Mouse (Mus musculus) MEL (cell line): ENCODE results near the gene Axl. TPM values are rescaled to one million over a fixed set of nuclear protein-coding genes. Genes with fewer than 3 reads are reported as not detected.

ENCODE experiments used
- DNase-seq: peaks from one replicate; pipeline ENCODE4 v3.0.0; 2011; ENCODE audit warnings: low read depth, low spot score
- H3K27ac ChIP-seq: 2 replicates; pipeline ENCODE4 v1.5.1; 2012; ENCODE audit warnings: low read depth, mild to moderate bottlenecking, control low read depth, low read length, moderate library complexity; ENCODE audit not compliant: control insufficient read depth
- H3K27me3 ChIP-seq, 2 experiments: fragments of 150-350 bp in 1 of 2; sonication (generic) in 1 of 2; 2 replicates each; pipeline ENCODE4 v1.6.1; 2012; ENCODE audit warnings: low read length in 2 of 2, mild to moderate bottlenecking in 2 of 2, improper control_type of control experiment in 1 of 2, moderate library complexity in 1 of 2; ENCODE audit not compliant: insufficient read depth in 2 of 2, control insufficient read depth in 1 of 2
- H3K36me3 ChIP-seq, 2 experiments: 2 replicates each; pipeline ENCODE4 v1.6.1; 2012 to 2014; ENCODE audit warnings: low read length in 2 of 2, improper control_type of control experiment in 1 of 2, inconsistent platforms in 1 of 2, mild to moderate bottlenecking in 1 of 2; ENCODE audit not compliant: insufficient read depth in 2 of 2, control insufficient read depth in 1 of 2
- H3K4me1 ChIP-seq, 2 experiments: fragments of 150-350 bp in 1 of 2; sonication (generic) in 1 of 2; 2 replicates each; pipeline ENCODE4 v1.6.1; 2012; ENCODE audit warnings: low read length in 2 of 2, improper control_type of control experiment in 1 of 2, mild to moderate bottlenecking in 1 of 2; ENCODE audit not compliant: insufficient read depth in 2 of 2, control insufficient read depth in 1 of 2
- H3K4me3 ChIP-seq, 2 experiments: fragments of 150-350 bp in 1 of 2; sonication (generic) in 1 of 2; 2 replicates each; pipeline ENCODE4 v1.5.1; 2012; ENCODE audit warnings: low read depth in 2 of 2, low read length in 2 of 2, mild to moderate bottlenecking in 2 of 2, moderate library complexity in 2 of 2, control low read depth in 1 of 2, improper control_type of control experiment in 1 of 2; ENCODE audit not compliant: control insufficient read depth in 1 of 2, insufficient read depth in 1 of 2
- H3K79me2 ChIP-seq: 2 replicates; pipeline ENCODE4 v1.6.1; 2012; ENCODE audit warnings: mild to moderate bottlenecking, low read length, moderate library complexity; ENCODE audit not compliant: control insufficient read depth, poor library complexity, insufficient read depth
- H3K9ac ChIP-seq: 2 replicates; pipeline ENCODE4 v1.6.1; 2012; ENCODE audit warnings: low read depth, mild to moderate bottlenecking, control low read depth, low read length, moderate library complexity; ENCODE audit not compliant: control insufficient read depth, poor library complexity, severe bottlenecking
- H3K9me3 ChIP-seq: fragments of 150-350 bp; sonication (generic); replicated peaks from 2 replicates; pipeline ENCODE4 v1.6.1; 2012; ENCODE audit warnings: mild to moderate bottlenecking, low read length, improper control_type of control experiment, moderate library complexity; ENCODE audit not compliant: insufficient read depth
- BHLHE40 ChIP-seq: IDR thresholded peaks from 2 replicates; pipeline ENCODE4 v1.6.1; 2012; ENCODE audit warnings: low read depth, mild to moderate bottlenecking, inconsistent platforms, low read length, improper control_type of control experiment, borderline replicate concordance
- CHD2 ChIP-seq: IDR thresholded peaks from 2 replicates; pipeline ENCODE4 v1.6.1; 2011; ENCODE audit warnings: low read length, improper control_type of control experiment
- ELF1 ChIP-seq: IDR thresholded peaks from 2 replicates; pipeline ENCODE4 v1.6.1; 2014; ENCODE audit warnings: low read depth, mild to moderate bottlenecking, inconsistent platforms, low read length, improper control_type of control experiment, moderate library complexity
- EP300 ChIP-seq, 2 experiments: IDR thresholded peaks; 2 replicates each; pipeline ENCODE4 v1.6.1; 2011; ENCODE audit warnings: improper control_type of control experiment in 2 of 2, low read length in 2 of 2, low read depth in 1 of 2, mild to moderate bottlenecking in 1 of 2
- GATA1 ChIP-seq: IDR thresholded peaks from 2 replicates; pipeline ENCODE4 v1.6.1; 2011; ENCODE audit warnings: low read depth, low read length, improper control_type of control experiment
- JUND ChIP-seq: IDR thresholded peaks from 2 replicates; pipeline ENCODE4 v1.6.1; 2011; ENCODE audit warnings: low read depth, mild to moderate bottlenecking, improper control_type of control experiment, low read length
- KAT2A ChIP-seq: conservative IDR thresholded peaks from 2 replicates; pipeline ENCODE4 v1.6.1; 2012; ENCODE audit warnings: low read depth, low read length, improper control_type of control experiment, inconsistent platforms
- MAFK ChIP-seq: IDR thresholded peaks from 2 replicates; pipeline ENCODE4 v1.6.1; 2011; ENCODE audit warnings: low read depth, mild to moderate bottlenecking, low read length, improper control_type of control experiment, borderline replicate concordance
- MAX ChIP-seq: IDR thresholded peaks from 2 replicates; pipeline ENCODE4 v1.6.1; 2011; ENCODE audit warnings: low read length, improper control_type of control experiment
- MAZ ChIP-seq: IDR thresholded peaks from 2 replicates; pipeline ENCODE4 v1.6.1; 2012; ENCODE audit warnings: low read depth, mild to moderate bottlenecking, inconsistent platforms, low read length, improper control_type of control experiment
- MEF2A ChIP-seq: IDR thresholded peaks from 2 replicates; pipeline ENCODE4 v1.6.1; 2014; ENCODE audit warnings: low read depth, mild to moderate bottlenecking, inconsistent platforms, low read length, improper control_type of control experiment; ENCODE audit not compliant: poor library complexity, insufficient replicate concordance, severe bottlenecking; ENCODE audit errors: extremely low read depth
- MXI1 ChIP-seq: IDR thresholded peaks from 2 replicates; pipeline ENCODE4 v1.6.1; 2011; ENCODE audit warnings: mild to moderate bottlenecking, low read depth, low read length, improper control_type of control experiment
- MYC ChIP-seq: IDR thresholded peaks from 2 replicates; pipeline ENCODE4 v1.6.1; 2011; ENCODE audit warnings: low read depth, mild to moderate bottlenecking, low read length, improper control_type of control experiment, moderate library complexity
- NELFE ChIP-seq: IDR thresholded peaks from 2 replicates; pipeline ENCODE4 v1.6.1; 2011; ENCODE audit warnings: low read depth, low read length, improper control_type of control experiment
- NRF1 ChIP-seq: IDR thresholded peaks from 2 replicates; pipeline ENCODE4 v1.6.1; 2014; ENCODE audit warnings: low read depth, mild to moderate bottlenecking, inconsistent platforms, low read length, improper control_type of control experiment, moderate library complexity; ENCODE audit not compliant: poor library complexity, insufficient read depth, severe bottlenecking
- POLR2AphosphoS2 ChIP-seq: IDR thresholded peaks from 2 replicates; pipeline ENCODE4 v1.6.1; 2011; ENCODE audit warnings: low read length, improper control_type of control experiment
- POLR2AphosphoS5 ChIP-seq: IDR thresholded peaks from 2 replicates; pipeline ENCODE4 v1.6.1; 2012; ENCODE audit warnings: low read depth, borderline replicate concordance, mild to moderate bottlenecking, inconsistent platforms, low read length, moderate library complexity, mixed read lengths
- RAD21 ChIP-seq: IDR thresholded peaks from 2 replicates; pipeline ENCODE4 v1.6.1; 2011; ENCODE audit warnings: mild to moderate bottlenecking, low read depth, low read length, improper control_type of control experiment
- RCOR1 ChIP-seq: IDR thresholded peaks from 2 replicates; pipeline ENCODE4 v1.6.1; 2012; ENCODE audit warnings: low read depth, mild to moderate bottlenecking, inconsistent platforms, low read length, improper control_type of control experiment
- SIN3A ChIP-seq: IDR thresholded peaks from 2 replicates; pipeline ENCODE4 v1.6.1; 2012; ENCODE audit warnings: low read length, improper control_type of control experiment, inconsistent platforms
- SMC3 ChIP-seq: IDR thresholded peaks from 2 replicates; pipeline ENCODE4 v1.6.1; 2011; ENCODE audit warnings: low read depth, low read length, improper control_type of control experiment
- TAL1 ChIP-seq: IDR thresholded peaks from 2 replicates; pipeline ENCODE4 v1.6.1; 2012; ENCODE audit warnings: mild to moderate bottlenecking, inconsistent platforms, low read length, moderate library complexity, mixed read lengths
- TBP ChIP-seq: IDR thresholded peaks from 2 replicates; pipeline ENCODE4 v1.8.0; 2011; ENCODE audit warnings: low read depth, low read length, improper control_type of control experiment
- UBTF ChIP-seq: IDR thresholded peaks from 2 replicates; pipeline ENCODE4 v1.6.1; 2012; ENCODE audit warnings: low read depth, mild to moderate bottlenecking, inconsistent platforms, low read length, improper control_type of control experiment, moderate library complexity, borderline replicate concordance; ENCODE audit not compliant: insufficient read depth
- USF2 ChIP-seq, 2 experiments: IDR thresholded peaks; 2 replicates each; pipeline ENCODE4 v1.6.1; 2011 to 2012; ENCODE audit warnings: improper control_type of control experiment in 2 of 2, low read length in 2 of 2, borderline replicate concordance in 1 of 2, inconsistent platforms in 1 of 2, low read depth in 1 of 2, mild to moderate bottlenecking in 1 of 2; ENCODE audit not compliant: insufficient read depth in 1 of 2
- ZC3H11A ChIP-seq: IDR thresholded peaks from 2 replicates; pipeline ENCODE4 v1.6.1; 2012; ENCODE audit warnings: low read depth, mild to moderate bottlenecking, inconsistent platforms, low read length, improper control_type of control experiment
- ZMIZ1 ChIP-seq: IDR thresholded peaks from 2 replicates; pipeline ENCODE4 v1.6.1; 2012; ENCODE audit warnings: low read depth, mild to moderate bottlenecking, inconsistent platforms, low read length, improper control_type of control experiment, moderate library complexity
- ZNF384 ChIP-seq: IDR thresholded peaks from 2 replicates; pipeline ENCODE4 v1.6.1; 2012; ENCODE audit warnings: low read depth, mild to moderate bottlenecking, inconsistent platforms, low read length, improper control_type of control experiment
- polyA plus RNA-seq, 2 experiments: library from polyadenylated mRNA; stranded (reverse) in 1 of 2; unstranded in 1 of 2; fragments of >175 nt in 1 of 2; fragments of >200 nt in 1 of 2; gene quantifications; 2 replicates each; pipeline versions ENCODE4 v1.2.1 to v1.2.4; 2012; ENCODE audit warnings: low replicate concordance in 2 of 2, low read depth in 1 of 2; ENCODE audit not compliant: insufficient read length in 2 of 2, insufficient read depth in 1 of 2, missing spikeins in 1 of 2
- total RNA-seq: library from RNA; depleted of rRNA; stranded (reverse); fragments of 300-350 nt; gene quantifications from 2 replicates; pipeline ENCODE4 v1.2.3, GENCODE M21; 2012

Gene Axl
- total and polyA plus RNA-seq, 3 experiments, result 0.19 TPM; not detected in 2

DNA sequence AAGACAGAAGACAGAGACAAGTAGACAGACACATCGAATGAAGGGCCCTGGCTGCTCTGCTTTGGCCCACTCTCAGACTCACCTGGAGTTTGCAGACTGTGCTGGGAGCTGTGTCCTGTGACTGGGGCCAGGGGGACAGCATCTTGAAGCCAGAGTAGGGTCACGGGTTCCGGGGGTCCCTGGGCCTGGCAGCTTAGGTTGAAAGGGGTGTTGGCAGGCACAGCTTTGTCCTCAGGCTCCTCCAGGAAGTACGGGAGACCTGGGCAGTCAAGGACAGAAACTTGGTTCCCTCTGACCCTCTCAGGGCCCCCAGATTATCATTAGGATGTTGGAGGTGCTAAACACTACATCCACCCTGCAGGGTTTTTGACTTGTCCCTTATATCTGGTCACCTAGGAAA is 2.8 kb downstream of the Axl start:
- H3K79me2 ChIP-seq, result no peaks in the 10 kb centered on the region
- no peaks in the 10 kb centered on the region for H3K36me3 ChIP-seq
- TF ChIP-seq RAD21 (no peak), SIN3A (no peak), EP300 (IDR thresholded peaks at IDR 0.05; ENCODE audit: low read depth in 1 of 2, low read length in 2 of 2) (no peak), NRF1 (no peak), TAL1 (no peak), RCOR1 (no peak), MAZ (no peak), CHD2 (no peak), NELFE (no peak), KAT2A (no peak), POLR2AphosphoS2 (no peak), MAX (no peak)
- H3K9ac ChIP-seq, result no peak overlapping the region
- no peaks in the 10 kb centered on the region for H3K9me3 ChIP-seq
- no peak overlapping the region for H3K27ac ChIP-seq
- no peaks in the 10 kb centered on the region for H3K4me1 ChIP-seq
- H3K4me3 ChIP-seq, result no peak overlapping the region
- DNase-seq, result no peak
- H3K27me3 ChIP-seq, result no peaks in the 10 kb centered on the region

DNA sequence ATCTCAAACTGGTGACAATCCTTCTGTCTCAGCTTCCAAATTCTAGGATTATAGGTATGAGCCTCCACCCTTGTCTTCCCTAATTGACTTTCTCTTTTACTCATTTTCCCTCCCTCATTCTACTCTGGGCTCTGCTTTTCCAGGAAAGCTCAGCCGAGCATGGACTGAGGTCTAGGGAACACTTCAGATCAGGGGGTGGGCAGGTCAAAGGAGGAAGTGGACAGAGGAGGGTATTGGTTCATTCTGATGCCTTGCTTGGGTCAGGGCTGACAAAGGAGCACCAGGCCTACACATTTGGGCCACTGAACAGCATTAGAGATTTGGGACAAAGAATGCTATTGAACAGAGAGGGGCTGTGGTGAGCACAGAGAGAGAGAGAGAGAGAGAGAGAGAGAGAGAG is 3.7 kb downstream of the Axl start:
- H3K79me2 ChIP-seq, result no peaks in the 10 kb centered on the region
- TF ChIP-seq MAZ, result no peak
- no peak for TF ChIP-seq JUND
- no peak for TF ChIP-seq MAFK
- no peak for TF ChIP-seq SMC3
- no peak for TF ChIP-seq MEF2A
- no peak for TF ChIP-seq ZMIZ1
- no peak for TF ChIP-seq POLR2AphosphoS5
- no peak for TF ChIP-seq MYC
- TF ChIP-seq UBTF, result no peak
- TF ChIP-seq MXI1, result no peak
- TF ChIP-seq BHLHE40, result no peak
- TF ChIP-seq ELF1, result no peak
- no peak for TF ChIP-seq NELFE
- TF ChIP-seq USF2 (IDR thresholded peaks at IDR 0.05; ENCODE audit: borderline replicate concordance in 1 of 2, insufficient read depth in 1 of 2, low read depth in 1 of 2, low read length in 2 of 2), result no peak
- TF ChIP-seq GATA1, result no peak
- TF ChIP-seq ZNF384, result no peak
- no peak for TF ChIP-seq ZC3H11A
- no peak for TF ChIP-seq TBP
- no peak for TF ChIP-seq TAL1
- TF ChIP-seq, all 39 proteins: peak for 0
- H3K36me3 ChIP-seq, result no peaks in the 10 kb centered on the region
- H3K4me1 ChIP-seq, result no peaks in the 10 kb centered on the region
- no peak for DNase-seq
- no peak overlapping the region for H3K9ac ChIP-seq
- no peaks in the 10 kb centered on the region for H3K27me3 ChIP-seq
- no peak overlapping the region for H3K27ac ChIP-seq
- no peaks in the 10 kb centered on the region for H3K9me3 ChIP-seq
- H3K4me3 ChIP-seq, result no peak overlapping the region
